Mouse (Mus musculus) embryonic fibroblast, embryonic 13.5 days (primary cell): Measurements from ENCODE around the gene Agtrap.

Experiments
- CTCF ChIP-seq: IDR thresholded peaks from 2 replicates; pipeline ENCODE4 v1.5.1; 2011; ENCODE audit warnings: mild to moderate bottlenecking, control low read depth, low read length, moderate library complexity, borderline replicate concordance; ENCODE audit not compliant: insufficient read depth
- POLR2A ChIP-seq: IDR thresholded peaks from 2 replicates; pipeline ENCODE4 v1.6.1; 2011; ENCODE audit warnings: low read depth, mild to moderate bottlenecking, control low read depth, low read length, moderate library complexity

DNA sequence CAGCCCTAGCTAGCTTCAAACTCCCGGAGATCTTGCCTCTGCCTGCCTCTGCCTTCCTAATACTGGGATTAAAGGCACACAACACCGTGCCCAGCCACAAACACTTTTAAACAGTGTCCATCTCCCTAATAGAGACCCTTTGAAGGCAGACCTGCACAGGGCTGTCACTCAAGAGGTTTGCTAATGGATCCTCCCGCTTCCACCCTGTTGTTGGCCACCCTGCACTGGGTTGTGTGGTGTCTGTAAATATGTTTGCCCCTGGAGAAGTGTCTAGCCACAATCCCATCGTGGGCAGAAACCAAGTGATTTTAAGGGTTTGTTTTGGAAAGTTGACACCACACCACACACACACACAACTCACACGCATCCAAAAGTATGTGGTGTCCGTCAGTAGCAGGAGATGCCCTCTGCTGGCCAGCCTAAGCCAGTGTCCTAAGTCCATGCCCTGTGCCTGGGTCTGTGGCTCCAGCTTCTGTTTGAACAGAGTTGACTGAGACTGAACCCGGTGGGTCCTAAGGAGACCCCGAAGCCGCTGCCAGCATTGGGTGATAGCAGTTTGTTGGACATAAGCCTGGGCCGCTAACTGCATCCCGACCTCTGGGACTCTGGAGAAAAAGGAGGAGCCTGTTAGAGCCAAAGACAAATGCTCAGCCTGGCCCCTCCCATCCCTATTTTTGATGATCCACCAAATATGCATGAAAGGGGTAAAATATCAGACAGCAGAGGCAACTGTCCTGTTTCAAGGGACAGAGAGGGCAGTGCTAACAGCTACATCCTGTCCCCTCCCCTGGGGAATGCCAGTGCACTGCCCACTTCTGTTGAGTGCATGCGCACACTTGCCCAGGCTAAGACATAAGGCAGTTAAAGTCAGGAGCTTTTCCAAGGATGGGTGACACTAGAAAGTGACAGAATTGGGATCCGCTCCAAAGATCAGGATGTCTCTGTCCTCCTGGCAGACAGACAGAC lies 27.4 kb downstream of the Agtrap start:
- TF ChIP-seq CTCF (peak; percentile 95), POLR2A (no peak)
